Mouse (Mus musculus) CH12.LX (cell line): Measurements from ENCODE around the gene Ccl7.

Experiments used
- CTCF ChIP-seq, 2 experiments: IDR thresholded peaks in 1 of 2; conservative IDR thresholded peaks in 1 of 2; 2 replicates each; pipeline ENCODE4 v1.5.1; 2011 to 2012; ENCODE audit warnings: low read depth in 2 of 2, low read length in 2 of 2, improper control_type of control experiment in 1 of 2, inconsistent platforms in 1 of 2, mild to moderate bottlenecking in 1 of 2, moderate library complexity in 1 of 2
- NELFE ChIP-seq: IDR thresholded peaks from 2 replicates; pipeline ENCODE4 v1.6.1; 2011; ENCODE audit warnings: low read depth, low read length, improper control_type of control experiment
- POLR2A ChIP-seq: IDR thresholded peaks from 2 replicates; pipeline ENCODE4 v1.6.1; 2011; ENCODE audit warnings: low read depth, mild to moderate bottlenecking, improper control_type of control experiment, low read length

DNA sequence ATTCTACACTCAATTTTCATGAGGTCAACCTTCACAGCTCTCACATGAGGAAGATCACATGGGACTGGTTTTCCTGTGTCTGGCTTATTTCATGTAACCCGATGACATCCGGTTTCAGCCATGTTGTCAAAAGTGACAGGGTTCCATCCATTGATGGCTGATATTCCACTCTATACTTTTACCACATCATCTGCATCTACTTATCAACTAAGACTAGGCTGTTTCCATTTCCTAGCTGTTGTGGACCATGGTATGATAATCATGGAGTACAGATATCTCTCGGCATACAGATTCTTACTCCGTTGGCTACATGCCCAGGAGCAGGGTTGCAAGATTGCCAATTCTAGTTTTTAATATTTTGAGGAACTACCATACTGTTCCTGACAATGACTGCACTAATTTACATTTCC is 3.8 kb upstream of the Ccl7 start:
- TF ChIP-seq NELFE = no peak
- no peak for TF ChIP-seq CTCF (conservative IDR thresholded peaks at IDR 0.05 in 1 of 2, IDR thresholded peaks at IDR 0.05 in 1 of 2; ENCODE audit: low read depth in 2 of 2, low read length in 2 of 2)
- TF ChIP-seq POLR2A = no peak
